Mouse (Mus musculus) v-Abl transformed pro-B cells (cell line): ENCODE results near the gene Adipor2.

Experiments
- in situ Hi-C, 2 experiments: fragments of 400-800 bp; cut with MboI; formaldehyde crosslinking; loops; one replicate each; pipeline ENCODE4 v1.15.1; 2025; ENCODE audit not compliant: unreplicated experiment in 2 of 2

Gene Adipor2

DNA sequence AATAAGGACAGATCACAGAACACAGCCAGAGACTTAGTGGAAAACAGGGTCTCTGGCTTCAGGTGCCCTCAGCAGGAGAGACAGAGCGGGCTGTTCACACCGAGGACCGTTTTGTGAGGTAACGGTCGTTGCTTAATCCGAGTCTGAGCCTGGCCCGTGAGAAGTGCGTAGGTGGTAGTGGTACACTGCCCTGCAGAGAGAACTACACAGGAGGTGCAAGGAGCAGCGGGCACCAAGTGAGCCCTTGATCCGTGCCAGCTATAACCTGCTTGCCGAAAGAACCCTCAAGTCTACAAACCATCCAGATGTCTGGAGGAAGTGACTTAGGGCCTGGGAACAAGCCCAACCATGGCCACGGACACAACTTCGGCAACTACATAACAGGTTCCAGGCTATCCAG is 11.8 kb upstream of the Adipor2 start:
- in situ Hi-C loops: loop anchor here (5.0 to 25.0 kb wide), 7 partner anchors 37 to 1242 kb away; partner anchors contain the start of genes Bms1 (in 2 of the 2), Ankrd26 (in 1 of the 2) and Ret (in 1 of the 2)

DNA sequence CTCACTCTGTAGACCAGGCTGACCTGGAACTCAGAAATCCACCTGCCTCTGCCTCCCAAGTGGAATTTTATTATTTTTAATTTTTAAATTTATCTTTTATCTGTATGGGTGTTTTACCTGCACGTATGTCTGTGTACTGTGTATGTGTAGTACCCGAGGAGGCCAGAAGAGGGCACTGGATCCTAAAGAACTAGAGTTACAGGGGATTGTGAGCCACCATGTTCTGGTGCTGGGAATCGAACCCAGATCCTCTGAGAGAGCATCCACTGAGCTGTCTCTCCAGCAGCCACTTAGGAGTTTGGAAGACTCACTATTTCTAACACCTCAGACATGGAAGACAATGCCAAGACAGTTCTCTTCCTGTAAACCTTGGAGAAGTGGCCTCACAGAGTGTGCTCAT is 11.1 kb upstream of the Adipor2 start:
- in situ Hi-C loops: loop anchor here (5.0 to 25.0 kb wide), 7 partner anchors 36 to 1241 kb away; partner anchors contain the start of genes Bms1 (in 2 of the 2), Ankrd26 (in 1 of the 2) and Ret (in 1 of the 2)

DNA sequence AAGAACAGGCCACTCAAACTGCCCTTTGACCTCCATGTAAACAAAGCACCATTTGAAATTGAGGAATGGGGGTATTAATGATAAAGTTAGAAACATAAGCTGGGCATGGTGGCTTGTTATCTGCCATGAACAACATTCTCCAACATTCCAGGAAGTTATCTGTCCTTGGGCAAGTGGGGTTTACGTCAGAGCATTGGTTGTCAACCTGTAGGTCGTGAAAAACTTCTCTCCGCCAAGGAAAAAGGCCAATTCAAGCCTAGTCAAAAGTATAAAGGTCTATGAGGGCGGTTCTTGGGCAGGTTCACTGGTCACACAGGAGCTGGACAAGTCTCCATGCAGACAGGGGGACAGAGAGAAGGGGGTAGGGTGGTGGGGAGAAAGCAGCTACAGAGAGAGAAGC is 3.5 kb upstream of the Adipor2 start:
- in situ Hi-C loops: no loop called here

DNA sequence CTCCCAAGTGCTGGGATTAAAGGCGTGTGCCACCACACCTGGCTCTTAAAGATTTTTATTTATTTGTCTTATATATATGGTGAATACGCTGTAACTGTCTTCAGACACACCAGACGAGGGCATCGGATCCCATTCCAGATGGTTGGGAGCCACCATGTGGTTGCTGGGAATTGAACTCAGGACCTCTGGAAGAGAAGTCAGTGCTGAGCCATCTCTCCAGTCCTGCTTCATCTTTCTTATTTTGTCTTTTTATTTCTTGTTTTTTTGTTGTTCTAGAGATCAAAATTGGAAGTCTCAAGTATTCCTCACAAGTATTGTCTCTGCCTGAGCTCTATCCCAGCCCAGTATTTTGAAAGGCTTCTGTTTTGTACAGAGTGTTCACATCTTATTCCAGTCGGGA is 2.9 kb upstream of the Adipor2 start:
- in situ Hi-C loops: no loop called here

DNA sequence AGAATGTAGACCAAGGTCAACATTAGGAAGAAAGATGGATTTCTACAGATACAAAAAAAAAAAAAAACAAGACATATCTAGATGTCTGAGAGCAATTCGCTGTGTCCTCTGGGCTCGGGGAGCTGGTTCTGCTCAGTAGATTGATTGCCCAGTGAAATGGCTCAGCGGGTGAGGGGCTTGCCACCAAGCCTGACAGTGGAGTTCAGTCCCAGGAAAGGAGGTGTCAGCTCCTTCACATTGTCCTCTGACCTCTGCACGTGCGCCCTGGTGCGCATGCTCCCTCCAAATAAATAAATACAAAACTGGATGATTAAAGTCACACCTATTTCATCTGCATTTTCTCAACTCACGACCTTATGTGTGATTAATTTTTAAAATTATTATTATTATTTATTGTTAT is 1.9 kb upstream of the Adipor2 start:
- in situ Hi-C loops: no loop called here

DNA sequence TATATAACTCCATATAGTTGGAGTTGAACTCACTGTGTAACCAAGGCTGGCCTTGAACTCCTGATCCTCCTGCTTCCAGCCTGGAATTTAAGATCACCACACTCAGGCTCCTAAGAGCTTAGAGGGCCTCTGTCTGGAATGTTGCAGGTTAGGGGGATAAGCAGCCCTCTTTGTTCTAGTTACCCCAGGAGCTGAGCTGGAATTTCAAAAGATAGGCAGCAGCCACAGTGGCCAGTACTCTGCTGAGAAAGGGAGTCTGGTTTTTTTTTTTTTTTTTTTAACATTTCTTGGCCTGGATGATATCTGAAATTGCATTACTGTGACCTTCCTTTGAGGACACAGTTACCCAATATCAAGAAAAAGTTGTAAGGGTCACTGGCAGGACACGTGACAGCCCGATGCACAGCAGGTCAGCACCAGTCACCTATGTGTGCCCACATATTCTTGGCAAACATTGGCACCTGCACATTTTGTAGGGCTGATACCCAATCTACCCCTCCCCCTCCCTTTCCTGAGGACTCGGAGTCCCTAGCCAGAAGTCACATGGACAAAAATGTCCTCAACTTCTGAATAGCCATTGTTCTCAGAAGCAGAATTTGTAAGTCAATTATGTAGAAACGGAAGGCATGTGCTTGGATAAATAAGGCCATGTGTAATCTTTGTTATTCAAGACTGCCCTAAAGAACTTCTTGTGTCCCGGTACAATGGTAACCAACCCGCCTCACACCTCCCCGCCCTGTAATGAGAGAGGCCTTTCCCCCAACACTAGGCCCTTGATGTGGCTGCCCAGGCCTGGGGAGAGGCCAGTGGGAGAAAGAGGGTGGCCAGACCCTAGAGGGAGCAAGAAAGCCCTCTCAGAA is 1.1 kb upstream of the Adipor2 start:
- in situ Hi-C loops: no loop called here

DNA sequence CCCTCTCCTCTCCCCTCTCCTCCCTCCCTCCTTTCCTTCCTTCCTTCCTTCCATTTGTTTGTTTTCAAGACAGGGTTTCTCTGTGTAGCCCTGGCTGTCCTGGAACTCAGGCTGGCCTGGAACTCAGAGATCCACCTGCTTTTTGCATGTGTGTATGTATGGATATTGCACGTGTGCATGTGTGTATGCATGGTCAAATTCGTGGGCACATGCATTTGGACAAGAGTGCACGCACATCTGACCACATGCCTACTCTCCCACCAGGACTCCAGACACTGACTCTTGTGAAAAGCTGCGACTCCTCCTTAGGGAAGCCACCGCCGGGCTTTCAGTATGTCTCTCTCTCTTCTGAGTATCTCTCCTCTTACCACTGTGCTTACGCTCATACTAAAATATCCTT is 317 bp upstream of the Adipor2 start:
- in situ Hi-C loops: no loop called here

DNA sequence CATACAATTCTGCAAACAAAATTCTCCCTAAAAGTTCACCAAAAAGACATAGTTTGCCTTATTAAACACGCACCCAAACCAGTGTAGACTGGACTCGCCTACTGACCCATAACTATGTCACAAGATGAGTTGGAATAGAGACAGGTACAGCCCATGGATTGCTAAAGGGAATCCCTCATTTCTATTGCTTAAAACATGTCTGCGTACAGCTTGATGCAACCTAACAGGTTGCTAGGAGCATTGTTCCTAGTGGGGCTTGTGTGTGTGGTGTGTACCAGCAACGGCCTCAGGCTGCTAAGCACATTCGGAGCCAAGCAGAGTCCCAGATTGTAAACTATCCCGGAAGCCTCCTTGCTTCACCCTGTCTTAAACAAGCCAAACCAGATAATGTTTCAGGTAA is 861 bp downstream of the Adipor2 start:
- in situ Hi-C loops: no loop called here

DNA sequence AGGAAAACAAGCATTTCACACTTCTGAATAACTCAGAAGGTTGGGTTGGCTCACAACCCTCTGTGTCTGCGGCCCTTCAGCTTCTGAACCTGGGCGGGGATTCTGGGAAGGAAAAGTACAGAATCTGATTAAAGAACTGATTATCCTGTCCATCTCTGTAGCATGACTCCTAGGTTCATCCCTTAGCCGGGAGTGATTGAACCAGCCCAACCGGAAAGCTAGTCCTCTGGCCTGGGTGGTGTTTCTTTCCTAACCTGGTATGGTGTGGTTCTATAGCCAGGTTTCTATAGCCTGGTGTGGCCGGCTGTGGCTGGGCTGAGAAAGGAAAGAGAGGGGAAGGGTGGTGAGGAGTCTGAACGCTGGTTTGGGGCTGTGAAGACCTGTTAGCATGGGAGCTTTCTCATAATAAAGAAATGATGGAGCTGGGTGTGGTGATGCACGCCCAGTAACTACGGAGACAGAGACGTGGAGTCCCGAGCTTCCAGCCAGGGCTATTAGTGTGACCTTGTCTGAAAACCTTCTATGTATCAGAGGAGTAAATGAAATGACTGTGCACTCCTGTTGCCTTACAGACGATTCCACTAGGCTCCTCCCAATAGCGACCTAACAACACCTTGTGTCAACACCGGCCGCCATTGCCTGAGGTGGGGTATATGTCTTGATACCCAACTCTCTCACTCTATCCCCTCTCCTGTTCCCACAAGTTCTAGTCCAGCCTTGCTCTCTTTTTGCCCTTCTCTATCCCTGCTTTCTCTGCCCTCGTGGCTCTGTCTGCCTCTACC is 3.1 kb downstream of the Adipor2 start:
- in situ Hi-C loops: no loop called here

DNA sequence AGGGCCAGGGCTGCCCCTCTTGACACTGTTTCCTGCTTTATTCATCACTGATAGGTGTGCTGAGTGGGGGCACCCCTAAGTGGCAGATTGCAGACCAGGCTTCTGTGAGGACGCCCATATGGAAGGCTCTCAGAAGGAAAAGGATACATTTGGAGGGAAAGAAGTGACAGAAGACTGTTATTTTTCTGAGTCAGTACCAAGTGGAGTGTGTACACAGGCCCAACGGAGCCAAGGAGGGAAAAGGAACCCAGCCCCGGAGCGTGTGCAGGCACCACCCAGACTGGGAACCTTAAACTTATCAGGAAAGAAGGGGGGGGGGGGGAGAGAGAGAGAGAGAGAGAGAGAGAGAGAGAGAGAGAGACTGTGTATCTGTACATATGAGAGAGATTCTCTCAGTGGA is 4.9 kb downstream of the Adipor2 start:
- in situ Hi-C loops: no loop called here

DNA sequence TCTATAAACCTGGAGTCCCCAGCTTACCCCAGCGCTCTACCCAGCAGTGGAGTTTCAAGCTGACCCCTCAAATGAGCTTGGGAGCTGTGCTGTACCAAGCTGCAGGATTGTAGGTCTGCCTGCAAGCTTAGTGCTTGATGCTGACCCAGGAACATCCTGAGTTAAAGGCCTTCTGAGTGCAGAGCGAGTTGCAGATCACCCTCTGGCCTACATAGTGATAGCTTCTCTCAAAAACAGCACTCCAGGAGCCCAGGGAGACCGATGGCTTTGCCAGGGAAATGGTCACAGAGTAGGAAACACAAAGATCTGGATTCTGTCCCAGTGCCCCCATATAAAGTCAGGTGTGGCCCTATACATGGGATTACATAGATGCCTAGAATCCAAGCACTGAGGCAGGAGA is 6.0 kb downstream of the Adipor2 start:
- in situ Hi-C loops: no loop called here

DNA sequence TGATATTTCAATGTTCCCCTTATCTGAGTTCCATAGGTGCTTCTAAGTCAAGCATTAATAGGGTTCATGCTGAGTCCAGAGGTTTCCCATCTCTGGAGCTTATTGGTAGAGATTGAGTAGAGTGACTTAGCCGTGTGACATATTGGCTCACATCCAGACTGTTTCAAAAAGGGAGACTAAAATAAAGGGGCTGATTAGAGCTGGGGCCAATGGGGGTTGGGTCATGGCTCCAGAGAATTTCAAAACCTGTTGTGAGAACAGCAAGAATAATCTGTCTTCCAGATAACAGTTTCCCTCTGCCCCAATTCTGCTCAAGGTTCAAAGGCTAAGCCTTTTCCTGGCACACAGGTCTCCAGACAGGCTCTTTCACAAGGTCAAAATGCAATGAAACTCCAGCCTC is 7.7 kb downstream of the Adipor2 start:
- in situ Hi-C loops: no loop called here

DNA sequence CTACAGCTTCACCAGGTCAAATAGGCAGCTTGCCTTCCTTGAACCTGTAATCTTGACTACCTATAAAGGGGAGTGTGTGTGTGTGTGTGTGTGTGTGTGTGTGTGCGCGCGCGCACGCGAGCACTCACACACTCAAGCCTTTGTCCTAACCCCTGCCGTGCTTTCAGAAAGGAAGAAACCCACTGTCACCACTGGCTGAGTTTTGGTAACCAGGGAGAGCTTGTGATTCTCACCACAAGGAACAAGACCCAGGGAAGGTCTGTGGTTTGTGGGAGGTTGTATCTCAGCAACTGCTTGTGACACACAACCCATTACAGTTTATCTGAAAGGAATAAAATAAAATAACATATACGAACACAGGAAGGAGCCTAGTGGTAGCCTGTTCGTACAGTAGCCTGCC is 8.9 kb downstream of the Adipor2 start:
- in situ Hi-C loops: no loop called here

DNA sequence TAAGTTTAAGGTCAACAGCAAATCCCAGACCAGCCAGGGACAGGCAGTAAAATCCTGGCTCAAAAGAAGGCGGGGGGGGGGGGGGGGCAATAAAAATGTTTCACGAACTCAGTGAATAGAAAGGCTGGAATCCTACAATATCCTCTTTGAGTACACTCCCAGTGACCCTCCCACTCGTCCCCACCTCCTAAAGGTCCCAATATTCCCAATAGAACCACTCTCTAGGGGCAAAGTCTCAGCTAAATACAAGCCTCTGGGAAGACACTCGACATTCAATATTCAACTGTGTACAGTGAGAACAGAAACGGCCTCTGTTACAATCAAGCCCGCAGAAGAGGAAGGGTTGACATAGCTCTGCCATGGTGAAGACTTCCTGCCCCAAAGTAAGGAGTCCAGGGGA is 9.7 kb downstream of the Adipor2 start:
- in situ Hi-C loops: no loop called here

DNA sequence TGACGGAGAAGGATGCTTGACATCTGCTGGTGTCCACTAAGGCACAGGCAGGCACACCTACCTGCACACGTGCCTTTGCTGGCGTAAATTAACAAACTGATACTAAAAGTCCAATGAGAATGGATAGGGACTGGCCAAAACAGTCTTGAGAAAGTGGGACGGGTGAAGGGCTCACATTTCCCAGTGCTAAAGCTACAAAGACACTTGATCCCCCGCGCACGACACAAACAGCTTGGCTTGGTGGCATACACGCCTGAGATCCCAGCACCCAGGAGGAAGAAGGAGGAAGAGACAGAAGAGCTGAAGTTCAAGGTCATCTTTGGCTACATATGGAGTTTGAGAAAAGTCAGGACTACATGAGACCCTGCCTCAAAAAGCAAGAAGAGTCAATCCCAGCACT is 11.0 kb downstream of the Adipor2 start:
- in situ Hi-C loops: no loop called here

DNA sequence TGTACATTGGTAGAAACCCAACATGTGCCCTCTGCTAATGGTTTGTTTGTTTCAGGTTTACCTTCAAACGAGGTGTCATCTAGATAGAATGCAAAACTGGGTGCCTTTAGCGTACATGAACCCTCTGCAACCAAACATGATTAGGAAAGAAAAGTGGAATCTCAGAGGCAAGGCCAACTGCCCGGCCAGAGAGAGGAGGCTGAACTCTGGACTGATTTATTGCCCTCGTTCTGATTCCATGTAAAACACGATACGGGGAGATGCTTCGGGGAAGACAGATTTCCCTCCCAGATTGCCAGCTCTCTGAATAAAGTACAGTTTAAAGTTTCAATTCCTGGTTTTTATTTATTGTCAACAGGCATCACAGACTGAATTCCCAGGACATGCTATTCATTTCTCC is 12.2 kb downstream of the Adipor2 start:
- in situ Hi-C loops: no loop called here

DNA sequence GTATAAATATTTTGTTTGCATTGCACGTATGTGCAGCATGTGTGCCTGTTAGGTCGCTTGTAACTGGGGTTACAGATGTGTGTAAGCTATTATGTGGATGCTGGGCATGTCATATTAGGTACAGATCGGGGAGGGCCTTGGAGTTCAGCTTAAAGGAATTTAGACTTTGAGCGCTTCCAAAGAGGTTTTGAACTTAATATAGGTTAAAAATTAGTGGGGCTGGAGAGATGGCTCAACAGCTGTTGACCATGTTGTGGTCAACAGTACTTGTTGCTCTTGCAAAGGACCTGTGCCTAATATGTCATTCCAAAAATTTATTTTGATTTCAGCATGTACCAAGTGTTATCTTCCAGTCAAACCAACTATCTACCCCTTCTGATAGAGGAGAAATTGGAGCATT is 12.7 kb downstream of the Adipor2 start:
- in situ Hi-C loops: no loop called here

DNA sequence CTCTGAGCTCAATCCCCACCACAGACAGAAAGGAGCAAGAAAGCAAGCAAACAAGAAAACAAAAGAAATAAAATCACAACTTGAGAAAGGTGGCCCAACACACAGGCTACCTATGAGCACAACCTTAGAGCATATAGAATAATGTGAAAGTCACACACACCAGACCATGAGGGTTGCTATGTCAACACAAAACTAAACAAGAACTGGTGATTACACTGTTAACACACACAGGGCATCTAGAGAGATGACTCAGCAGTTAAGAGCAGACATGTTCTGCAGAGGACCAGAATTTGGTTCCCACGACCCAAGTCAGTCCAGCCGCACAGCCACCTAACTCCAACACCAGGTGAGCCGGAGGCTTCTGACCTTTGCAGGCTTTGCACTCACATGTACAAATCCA is 14.5 kb downstream of the Adipor2 start:
- in situ Hi-C loops: no loop called here

DNA sequence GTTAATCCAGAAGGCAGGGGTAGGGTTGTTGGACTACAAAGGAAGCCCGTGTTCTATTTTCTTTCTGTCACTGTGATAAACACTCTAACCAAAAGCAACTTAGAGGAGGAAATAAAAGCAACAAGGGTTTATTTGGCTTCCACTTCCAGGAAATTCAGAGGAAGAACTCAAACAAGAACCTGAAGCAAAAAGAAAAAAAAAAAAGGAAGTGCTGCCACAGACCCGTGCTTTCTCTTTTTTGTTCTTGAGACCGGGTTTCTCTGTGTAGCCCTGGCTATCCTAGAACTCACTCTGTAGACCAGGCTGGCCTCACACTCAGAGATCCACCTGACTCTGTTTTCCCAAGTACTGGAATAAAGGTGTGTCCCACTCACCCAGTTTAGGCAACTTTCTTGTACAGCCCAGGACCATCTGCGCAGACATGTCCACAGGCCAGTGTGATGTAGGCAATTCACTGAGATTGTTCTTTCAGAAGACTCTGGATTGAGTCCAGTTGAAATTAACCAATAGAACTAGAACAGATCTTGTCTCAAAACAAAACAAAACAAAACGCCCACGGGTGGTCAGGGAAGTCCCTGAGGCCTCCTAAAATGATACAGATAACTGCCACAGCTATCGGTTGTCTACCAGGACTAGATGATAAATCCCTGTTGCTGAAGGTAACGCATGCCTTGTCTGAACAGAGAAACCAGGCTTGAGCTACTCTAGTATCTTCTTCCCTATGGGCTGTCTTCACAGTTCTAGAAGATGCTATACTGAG is 15.8 kb downstream of the Adipor2 start:
- in situ Hi-C loops: no loop called here

DNA sequence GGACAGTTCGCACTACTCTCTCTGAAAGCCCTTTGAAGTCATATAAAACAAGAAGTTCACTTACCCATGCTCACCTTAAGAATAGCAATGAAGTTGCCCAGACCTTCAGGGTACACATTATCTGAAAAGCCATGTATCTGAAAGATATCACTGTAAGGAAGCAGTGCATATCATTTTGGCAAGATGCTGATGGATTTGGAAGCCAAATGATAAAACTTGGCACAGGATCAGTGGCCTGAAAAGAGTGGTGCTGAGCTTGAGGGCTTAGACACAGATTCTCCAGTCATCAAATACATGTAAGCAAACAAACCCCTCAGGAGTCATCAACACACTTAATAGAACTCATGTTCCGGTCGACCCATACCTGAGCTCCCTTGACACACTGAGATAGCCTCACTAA is 16.9 kb downstream of the Adipor2 start:
- in situ Hi-C loops: no loop called here

DNA sequence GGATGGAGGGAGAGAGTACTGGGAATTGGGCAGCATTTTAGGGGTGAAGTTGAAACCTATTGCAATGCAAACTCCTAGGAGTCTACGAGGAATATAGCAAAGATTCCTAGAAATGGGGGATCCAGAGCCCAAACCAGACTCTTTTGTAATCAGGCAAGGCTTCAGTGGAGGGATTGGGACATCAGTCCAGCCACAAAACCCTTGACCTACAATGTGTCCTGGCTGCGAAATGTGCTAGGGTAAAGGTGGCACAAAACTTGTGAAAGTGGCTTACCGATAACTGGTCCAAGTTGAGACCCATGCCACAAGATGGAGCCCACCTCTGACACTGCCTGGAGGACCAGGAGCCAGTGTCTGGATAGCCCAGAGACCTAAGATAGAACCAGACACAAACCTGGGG is 18.1 kb downstream of the Adipor2 start:
- in situ Hi-C loops: loop anchor here (25.0 kb wide), 3 partner anchors 1063 to 1512 kb away; partner anchors contain the start of genes Hnrnpf (in 1 of the 2) and Il17ra (in 1 of the 2)
